ENCODE assay signal across 7 mouse cellular contexts in genomic region chr13:44907702-44908101, GRCm38 (mm10).
A peak's percentile ranks its signal among the peaks of the same experiment; 100 is the strongest.
DNase-seq lines count a peak whose midpoint lies in the region; ATAC-seq lines count a peak whose summit lies in the region.

No protein-coding gene starts in this region.

- peak; percentile 93 for ATAC-seq in intestine, embryonic 16.5 days
- ATAC-seq in neural tube, embryonic 14.5 days (ENCODE audit: low read depth) = peak; percentile 94

- no peak overlapping the region for H3K4me3 ChIP-seq in intestine, embryonic 16.5 days (ENCODE audit: low read length)
- H3K4me3 ChIP-seq in neural tube, embryonic 14.5 days (ENCODE audit: low read depth, low read length) = no peak overlapping the region

- no peaks in the 10 kb centered on the region for H3K9me3 ChIP-seq in intestine, embryonic 16.5 days (ENCODE audit: control insufficient read depth, low read length)
- no peaks in the 10 kb centered on the region for H3K9me3 ChIP-seq in neural tube, embryonic 14.5 days (ENCODE audit: control insufficient read depth, low read length)

- H3K9ac ChIP-seq in intestine, embryonic 16.5 days (ENCODE audit: low read depth, low read length) = peak overlapping the region; percentile 19; the same call in 1 of the 2 replicates
- H3K9ac ChIP-seq in neural tube, embryonic 14.5 days (replicated peaks; ENCODE audit: low read depth, low read length) = no peak overlapping the region

- H3K36me3 ChIP-seq in intestine, embryonic 16.5 days (ENCODE audit: control insufficient read depth, insufficient read depth, low read length) = peaks cover 20% of the 10 kb centered on the region
- H3K36me3 ChIP-seq in neural tube, embryonic 14.5 days (ENCODE audit: control insufficient read depth, insufficient read depth, low read length) = peaks cover 60% of the 10 kb centered on the region

- H3K27ac ChIP-seq in intestine, embryonic 16.5 days (ENCODE audit: low read length) = peak overlapping the region; percentile 78
- peak overlapping the region; percentile 28; the same call in 1 of the 2 replicates for H3K27ac ChIP-seq in neural tube, embryonic 14.5 days (ENCODE audit: low read depth, low read length)

- H3K27me3 ChIP-seq in intestine, embryonic 16.5 days (replicated peaks; ENCODE audit: control insufficient read depth, insufficient read depth, low read length) = no peaks in the 10 kb centered on the region
- no peaks in the 10 kb centered on the region for H3K27me3 ChIP-seq in neural tube, embryonic 14.5 days (ENCODE audit: control insufficient read depth, insufficient read depth, low read length)

- peaks cover 19% of the 10 kb centered on the region for H3K4me1 ChIP-seq in intestine, embryonic 16.5 days (ENCODE audit: control insufficient read depth, insufficient read depth, low read length)
- peaks cover 8% of the 10 kb centered on the region; the same call in 1 of the 2 replicates for H3K4me1 ChIP-seq in neural tube, embryonic 14.5 days (ENCODE audit: control insufficient read depth, insufficient read depth, low read length)

- WGBS in intestine, embryonic 16.5 days = 46% methylated on average over 6 of the region's 6 CpGs
- WGBS in neural tube, embryonic 14.5 days = 32% methylated on average over 6 of the region's 6 CpGs

- peak; percentile 64 for DNase-seq in adrenal gland, postnatal 25 days
- peak; percentile 80 to 89 for DNase-seq in cerebellum, postnatal 36 days
- DNase-seq in gastrocnemius, postnatal 25 days = peak; percentile 86
- peak; percentile 89 to 91 for DNase-seq in left cerebral cortex, adult 18-20 months (ENCODE audit: low spot score in 2 of 2)
- no peak for DNase-seq in thymus, postnatal 4 days

- no peak overlapping the region for H3K4me2 ChIP-seq in intestine, embryonic 16.5 days (ENCODE audit: low read depth, low read length)
- no peak overlapping the region for H3K4me2 ChIP-seq in neural tube, embryonic 14.5 days (ENCODE audit: low read depth, low read length)
